Comparison of ENCODE assay signal across 9 mouse cellular contexts in the genomic region with DNA sequence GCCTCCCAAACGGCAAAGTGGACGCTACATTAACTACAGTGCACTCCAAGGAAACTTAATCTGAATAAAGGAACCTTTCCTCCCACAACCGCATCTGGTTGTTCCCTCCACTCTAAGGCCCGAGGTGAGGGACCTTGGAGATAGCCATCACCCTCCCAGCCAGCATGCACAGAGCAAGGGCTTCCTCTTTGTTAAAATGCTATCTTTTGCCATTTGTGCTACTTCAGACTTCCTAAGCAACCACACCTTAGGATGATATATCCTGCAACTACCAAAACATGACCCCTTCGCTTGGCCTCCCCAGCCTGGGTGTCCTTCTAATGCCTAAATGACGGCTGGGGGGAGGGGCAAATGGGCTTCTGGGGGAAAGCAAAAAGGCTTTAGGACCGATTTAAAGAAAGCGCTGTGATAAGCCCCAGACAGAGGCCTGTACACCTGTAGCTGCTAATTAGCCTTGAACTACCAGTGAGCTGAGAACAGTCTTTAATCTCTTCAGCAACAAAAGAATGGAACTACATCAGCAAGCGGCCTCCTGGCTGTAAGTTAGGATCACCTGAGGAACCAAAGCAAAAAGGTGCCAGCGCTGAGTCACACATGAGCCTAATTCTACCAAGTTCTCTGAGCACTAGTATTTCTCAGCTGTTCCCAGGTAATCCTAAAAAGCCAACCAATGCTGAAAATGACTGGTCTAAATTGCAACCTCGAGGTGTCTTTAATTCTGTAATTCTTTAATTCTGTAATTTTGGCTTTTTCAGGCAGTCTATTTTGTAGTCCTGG. TPM values are rescaled to one million over a fixed set of nuclear protein-coding genes. Genes with fewer than 3 reads are reported as not detected.
DNase-seq lines count a peak whose midpoint lies in the region; ATAC-seq and TF ChIP-seq lines count a peak whose summit lies in the region.
"Had no signal": no experiment of that assay in that cellular context is flagged by ENCODE, and none has a peak within 500 bp of the region (broad histone marks: within the 10 kb centered on the region; RNA-seq: fewer than 3 reads in every experiment).

No protein-coding gene starts in this region.

- peaks cover 74% of the 10 kb centered on the region for H3K79me2 ChIP-seq in macrophage (ENCODE audit: inconsistent target)

- H3K4me2 ChIP-seq in stomach, embryonic 14.5 days (replicated peaks; ENCODE audit: low read depth, low read length), result peak overlapping the region; percentile 15; the same call in 1 of the 2 replicates
- no peak overlapping the region for H3K4me2 ChIP-seq in stomach, postnatal 0 days (replicated peaks; ENCODE audit: low read depth)
- H3K4me2 ChIP-seq: hindbrain, embryonic 12.5 days had no signal

- peak; percentile 22 for DNase-seq in cerebellum, adult 11-12 months
- peak; percentile 3 for DNase-seq in kidney, adult 18-20 months
- DNase-seq in kidney, postnatal 4 days, result no peak
- DNase-seq in stomach, postnatal 0 days (ENCODE audit: low spot score), result no peak
- no peak for DNase-seq in adrenal gland, postnatal 10 days

- no peak overlapping the region for H3K9ac ChIP-seq in stomach, embryonic 14.5 days (replicated peaks; ENCODE audit: low read depth, low read length)
- no peak overlapping the region for H3K9ac ChIP-seq in stomach, postnatal 0 days (ENCODE audit: low read length)
- H3K9ac ChIP-seq: hindbrain, embryonic 12.5 days had no signal

- no peak overlapping the region for H3K27ac ChIP-seq in stomach, embryonic 14.5 days (ENCODE audit: low read length)
- no peak overlapping the region for H3K27ac ChIP-seq in stomach, postnatal 0 days (replicated peaks)
- peak overlapping the region; percentile 78 for H3K27ac ChIP-seq in macrophage
- H3K27ac ChIP-seq: hindbrain, embryonic 12.5 days had no signal

- no peaks in the 10 kb centered on the region for H3K27me3 ChIP-seq in stomach, embryonic 14.5 days (ENCODE audit: control insufficient read depth, insufficient read depth, low read length)
- H3K27me3 ChIP-seq in stomach, postnatal 0 days (ENCODE audit: control insufficient read depth, insufficient read depth, low read length), result no peaks in the 10 kb centered on the region

- peaks cover 4% of the 10 kb centered on the region; the same call in 1 of the 2 replicates for H3K36me3 ChIP-seq in stomach, embryonic 14.5 days (ENCODE audit: control insufficient read depth, insufficient read depth, low read length)
- peaks cover 10% of the 10 kb centered on the region; the same call in 1 of the 2 replicates for H3K36me3 ChIP-seq in stomach, postnatal 0 days (ENCODE audit: control insufficient read depth, insufficient read depth, low read length)
- H3K36me3 ChIP-seq in macrophage (ENCODE audit: inconsistent target), result peaks cover 14% of the 10 kb centered on the region
- H3K36me3 ChIP-seq: hindbrain, embryonic 12.5 days had no signal

- no peak for ATAC-seq in cerebellum, adult (ENCODE audit: insufficient number of reproducible peaks, low FRiP score, low TSS enrichment)
- ATAC-seq in stomach, embryonic 14.5 days (ENCODE audit: insufficient number of reproducible peaks, insufficient read depth, low FRiP score, low read depth), result no peak
- no peak for ATAC-seq in stomach, postnatal 0 days (ENCODE audit: low FRiP score, low TSS enrichment)

- peaks cover 28% of the 10 kb centered on the region for H3K4me1 ChIP-seq in stomach, embryonic 14.5 days (ENCODE audit: control insufficient read depth, insufficient read depth, low read length)
- peaks cover 13% of the 10 kb centered on the region; the same call in 1 of the 2 replicates for H3K4me1 ChIP-seq in stomach, postnatal 0 days (replicated peaks; ENCODE audit: control insufficient read depth, insufficient read depth)

- H3K4me3 ChIP-seq in stomach, embryonic 14.5 days (ENCODE audit: low read depth, low read length), result no peak overlapping the region
- H3K4me3 ChIP-seq in stomach, postnatal 0 days (ENCODE audit: low read depth, low read length), result no peak overlapping the region
- no peak overlapping the region for H3K4me3 ChIP-seq in macrophage (ENCODE audit: inconsistent target)
- H3K4me3 ChIP-seq: hindbrain, embryonic 12.5 days had no signal

- no peak for TF ChIP-seq EP300 in stomach, postnatal 0 days (optimal IDR thresholded peaks at IDR 0.05)

- TF ChIP-seq CTCF in stomach, postnatal 0 days (IDR thresholded peaks at IDR 0.05; ENCODE audit: low read depth), result no peak

- H3K9me3 ChIP-seq in stomach, embryonic 14.5 days (ENCODE audit: control insufficient read depth, low read depth, low read length), result no peaks in the 10 kb centered on the region
- no peaks in the 10 kb centered on the region for H3K9me3 ChIP-seq in stomach, postnatal 0 days (ENCODE audit: control insufficient read depth, low read length)
- H3K9me3 ChIP-seq: hindbrain, embryonic 12.5 days had no signal

- WGBS in stomach, embryonic 14.5 days, result 56% methylated on average over 11 of the region's 11 CpGs
- whole genome bisulfite sequencing in stomach, postnatal 0 days, result 65% methylated on average over 11 of the region's 11 CpGs
- WGBS in macrophage (ENCODE audit: missing documents), result 32% methylated on average over 10 of the region's 11 CpGs

RNA-seq across cellular contexts. Expression of gene Foxo3, which starts 4.9 kb away (rescaled TPM):
- polyA plus RNA-seq in stomach, embryonic 14.5 days (2014; fragmentation: Nextera tagmentation; extraction: Ambion mirVana), result 10.2 and 10.5 TPM in 2 replicates
- polyA plus RNA-seq in stomach, postnatal 0 days (2015; fragmentation: Nextera tagmentation; extraction: Ambion mirVana), result 7.6 and 8.0 TPM in 2 replicates
- total RNA-seq in macrophage (2018; cell fraction: chromatin; rRNA removed), result 100 to 1,000 TPM in 6 of 26 experiments, 10 to 100 TPM in 16, 1 to 10 TPM in 4; 7.0 to 151 (median 51.2) TPM
- total RNA-seq in macrophage (2018; cell fraction: cytosol; rRNA removed), result 100 to 1,000 TPM in 1 of 26 experiments, 10 to 100 TPM in 25; 13.3 to 101 (median 50.0) TPM
- 100 to 1,000 TPM in 5 of 26 experiments, 10 to 100 TPM in 21; 11.9 to 127 (median 54.9) TPM for total RNA-seq in macrophage (2018; cell fraction: nucleus; rRNA removed)
- 23.9 to 39.4 TPM (median 30.8 TPM) in 3 replicates for polyA plus RNA-seq in macrophage (2018)
- 10 to 100 TPM; 45.4 to 48.2 TPM for total RNA-seq in adrenal gland, postnatal 10 days (2021)

Comparison
In these comparisons a context has a peak if more than half of its experiments do, and no peak if none do; other contexts are left out.
1. DNase-seq: peak in cerebellum, adult 11-12 months (single experiment) and kidney, adult 18-20 months (single experiment); none in kidney, postnatal 4 days (0 of 2), stomach, postnatal 0 days (single experiment) and adrenal gland, postnatal 10 days (single experiment).